17 mouse cellular contexts compared by ENCODE assay signal in the genomic region with DNA sequence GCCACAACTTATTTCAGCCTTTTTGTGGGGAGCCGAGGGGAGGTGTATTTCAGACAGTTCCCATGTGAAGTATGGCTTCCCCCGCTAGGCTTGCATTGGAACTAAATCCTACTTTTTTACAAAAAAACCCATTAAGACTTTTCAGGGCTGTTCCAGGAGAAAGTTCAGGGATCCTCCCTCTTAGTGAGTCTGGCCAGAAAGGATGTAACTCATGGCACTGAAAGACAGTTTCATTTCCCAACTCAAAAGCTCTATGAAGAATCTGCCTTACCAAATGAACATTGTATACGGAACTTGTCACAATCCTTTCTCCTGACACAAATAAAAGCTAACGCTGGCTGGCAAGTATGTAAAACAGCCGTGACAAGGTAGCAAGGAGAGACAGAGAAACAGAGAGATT. TPM values are rescaled to one million over a fixed set of nuclear protein-coding genes. Genes with fewer than 3 reads are reported as not detected.
"Had no signal": no experiment of that assay in that cellular context is flagged by ENCODE, and none has a peak within 500 bp of the region (broad histone marks: within the 10 kb centered on the region; RNA-seq: fewer than 3 reads in every experiment).

No protein-coding gene starts in this region.

- H3K9me3 ChIP-seq: limb, embryonic 13.5 days; liver, embryonic 12.5 days; neural tube, embryonic 15.5 days had no signal

- H3K9ac ChIP-seq: limb, embryonic 13.5 days; liver, embryonic 12.5 days; neural tube, embryonic 15.5 days had no signal

- H3K4me3 ChIP-seq: layer of hippocampus, adult 2 months; limb, embryonic 13.5 days; liver, embryonic 12.5 days; myocyte; neural tube, embryonic 15.5 days had no signal

- H3K4me1 ChIP-seq: limb, embryonic 13.5 days; liver, embryonic 12.5 days had no signal

- H3K36me3 ChIP-seq: limb, embryonic 13.5 days; liver, embryonic 12.5 days; neural tube, embryonic 15.5 days had no signal

- ATAC-seq: inflammation-experienced regulatory T-cells, adult 6 months; intestine, postnatal 0 days; liver, embryonic 12.5 days had no signal

- H3K4me2 ChIP-seq: limb, embryonic 13.5 days; liver, embryonic 12.5 days; neural tube, embryonic 15.5 days had no signal

- DNase-seq: kidney, adult 8-10 months; kidney, postnatal 10 days; kidney, postnatal 4 days; left cerebral cortex, postnatal 4 days; lung, postnatal 4 days; right cerebral cortex, adult 18-20 months; spleen, adult 18-20 months; thymus, adult 18-20 months; thymus, postnatal 14 days had no signal

- H3K27ac ChIP-seq: layer of hippocampus, adult 2 months; limb, embryonic 13.5 days; liver, embryonic 12.5 days; neural tube, embryonic 15.5 days had no signal

RNA-seq across cellular contexts. Expression of a gene that starts 15.1 kb away (rescaled TPM):
- total RNA-seq: megakaryocyte, adult 5-6 weeks had no signal
